Mouse (Mus musculus) spleen, adult 2 months (tissue): Measurements from ENCODE around the gene Slc25a22. TPM values are rescaled to one million over a fixed set of nuclear protein-coding genes. Genes with fewer than 3 reads are reported as not detected.
"Not testable (repeated sequence)": the region's sequence is repeated elsewhere in the genome, so short reads cannot be mapped to it uniquely, and the experiment has no call there.

Experiments
- DNase-seq, 2 experiments: peaks; one replicate each; pipeline versions ENCODE4 v3.0.0 to v3.0.0-alpha.2; 2012 to 2021; ENCODE audit warnings: low spot score in 2 of 2, low read depth in 1 of 2
- H3K27ac ChIP-seq: fragments of 200-500 bp; 2 replicates; pipeline ENCODE4 v1.5.1; 2012; ENCODE audit warnings: low read length, inconsistent platforms; ENCODE audit not compliant: insufficient read depth
- H3K27me3 ChIP-seq: fragments of 200-500 bp; 2 replicates; pipeline ENCODE4 v1.6.1; 2012; ENCODE audit warnings: mild to moderate bottlenecking, moderate library complexity, low read length, inconsistent platforms; ENCODE audit not compliant: control insufficient read depth, insufficient read depth
- H3K36me3 ChIP-seq: fragments of 200-500 bp; 2 replicates; pipeline ENCODE4 v1.6.1; 2012; ENCODE audit warnings: mild to moderate bottlenecking, low read length, inconsistent platforms; ENCODE audit not compliant: control insufficient read depth, insufficient read depth
- H3K4me1 ChIP-seq: fragments of 200-500 bp; 2 replicates; pipeline ENCODE4 v1.6.1; 2011; ENCODE audit warnings: inconsistent platforms; ENCODE audit not compliant: control insufficient read depth, insufficient read depth, insufficient read length
- H3K4me3 ChIP-seq: fragments of 200-500 bp; 2 replicates; pipeline ENCODE4 v1.5.1; 2011; ENCODE audit warnings: mild to moderate bottlenecking, inconsistent platforms; ENCODE audit not compliant: insufficient read depth, insufficient read length; ENCODE audit errors: extremely low read depth
- CTCF ChIP-seq: fragments of 200-500 bp; IDR thresholded peaks from 2 replicates; pipeline ENCODE4 v1.5.1; 2011; ENCODE audit warnings: mild to moderate bottlenecking, inconsistent platforms; ENCODE audit not compliant: insufficient read depth, insufficient read length, insufficient replicate concordance; ENCODE audit errors: extremely low read depth
- POLR2A ChIP-seq: fragments of 200-500 bp; IDR thresholded peaks from 2 replicates; pipeline ENCODE4 v1.6.1; 2011; ENCODE audit warnings: low read depth, low read length, inconsistent platforms
- WGBS: fragments of 180-500 bp; shearing (Covaris S2); methylation state at CpG from one replicate; pipeline ENCODE4 v1.1.7; 2018; 5-methylcytosine and 5-hydroxymethylcytosine counted together
- polyA plus RNA-seq: library from polyadenylated mRNA; depleted of rRNA; stranded (reverse); fragments of >200 nt; gene quantifications from 2 replicates; pipeline ENCODE4 v1.2.3, GENCODE M21; 2012

Gene Slc25a22
- polyA plus RNA-seq, 1 experiment, result 66.2 TPM

GRCm38 (mm10) chr7:141413331-141413730 is 24.4 kb downstream of the Slc25a22 start:
- H3K4me3 ChIP-seq, result peak overlapping the region; percentile 86
- H3K27me3 ChIP-seq, result no peaks in the 10 kb centered on the region
- peaks cover 4% of the 10 kb centered on the region for H3K36me3 ChIP-seq
- DNase-seq, result no peak
- H3K4me1 ChIP-seq, result peaks cover 10% of the 10 kb centered on the region; the same call in 1 of the 2 replicates
- no peak for TF ChIP-seq CTCF
- 6% methylated on average over 16 of the region's 16 CpGs for WGBS
- peak overlapping the region; percentile 72 for H3K27ac ChIP-seq

GRCm38 (mm10) chr7:141411667-141412066 is 26.0 kb downstream of the Slc25a22 start:
- no peak overlapping the region for H3K27ac ChIP-seq
- 85% methylated on average over 1 of the region's 1 CpGs for WGBS
- TF ChIP-seq CTCF (no peak), POLR2A (no peak)

GRCm38 (mm10) chr7:141410631-141411030 is 27.1 kb downstream of the Slc25a22 start:
- H3K4me3 ChIP-seq, result no peak overlapping the region
- 89% methylated on average over 8 of the region's 8 CpGs for WGBS
- no peak for DNase-seq
- H3K27me3 ChIP-seq, result no peaks in the 10 kb centered on the region
- no peak for TF ChIP-seq POLR2A
- TF ChIP-seq CTCF, result no peak
- H3K36me3 ChIP-seq, result peaks cover 7% of the 10 kb centered on the region
- no peak overlapping the region for H3K27ac ChIP-seq
- peaks cover 10% of the 10 kb centered on the region; the same call in 1 of the 2 replicates for H3K4me1 ChIP-seq

More at GRCm38 (mm10) chr7:141411667-141412066, 26.0 kb downstream of the Slc25a22 start:
- H3K4me3 ChIP-seq, result no peak overlapping the region
- DNase-seq, result no peak
- no peaks in the 10 kb centered on the region for H3K27me3 ChIP-seq
- H3K4me1 ChIP-seq, result peaks cover 10% of the 10 kb centered on the region; the same call in 1 of the 2 replicates
- H3K36me3 ChIP-seq, result peaks cover 7% of the 10 kb centered on the region

GRCm38 (mm10) chr7:141408833-141409232 is 28.9 kb downstream of the Slc25a22 start:
- TF ChIP-seq POLR2A, result no peak
- TF ChIP-seq CTCF, result peak; percentile 96
- 17% methylated on average over 11 of the region's 11 CpGs for WGBS

GRCm38 (mm10) chr7:141407670-141408069 is 30.0 kb downstream of the Slc25a22 start:
- H3K4me1 ChIP-seq, DNase-seq, H3K27me3 ChIP-seq, H3K36me3 ChIP-seq, H3K4me3 ChIP-seq, H3K27ac ChIP-seq: not testable (repeated sequence)
- WGBS, result 95% methylated on average over 7 of the region's 7 CpGs

More at GRCm38 (mm10) chr7:141408833-141409232, 28.9 kb downstream of the Slc25a22 start:
- peaks cover 4% of the 10 kb centered on the region; the same call in 1 of the 2 replicates for H3K4me1 ChIP-seq
- peaks cover 7% of the 10 kb centered on the region for H3K36me3 ChIP-seq
- H3K4me3 ChIP-seq, result no peak overlapping the region
- H3K27ac ChIP-seq, result no peak overlapping the region
- DNase-seq, result peak; percentile 44 to 81
- no peaks in the 10 kb centered on the region for H3K27me3 ChIP-seq

GRCm38 (mm10) chr7:141405466-141405865 is 32.2 kb downstream of the Slc25a22 start:
- no peaks in the 10 kb centered on the region for H3K27me3 ChIP-seq
- no peak overlapping the region for H3K27ac ChIP-seq
- no peak for TF ChIP-seq POLR2A
- no peak for TF ChIP-seq CTCF
- 79% methylated on average over 4 of the region's 4 CpGs for WGBS
- no peaks in the 10 kb centered on the region for H3K4me1 ChIP-seq
- DNase-seq, result no peak
- H3K4me3 ChIP-seq, result no peak overlapping the region
- peaks cover 22% of the 10 kb centered on the region for H3K36me3 ChIP-seq

- no peaks in the 10 kb centered on the region for H3K4me1 ChIP-seq
- DNase-seq, result peak in 1 of 2 experiments; percentile 55
- H3K27ac ChIP-seq, result no peak overlapping the region
- WGBS, result 48% methylated on average over 5 of the region's 5 CpGs
- no peak for TF ChIP-seq POLR2A
- TF ChIP-seq CTCF, result peak; percentile 87; the same call in 1 of the 2 replicates
- H3K27me3 ChIP-seq, result no peaks in the 10 kb centered on the region
- H3K4me3 ChIP-seq, result no peak overlapping the region
- peaks cover 35% of the 10 kb centered on the region for H3K36me3 ChIP-seq
Observed at GRCm38 (mm10) chr7:141403305-141403704, 34.4 kb downstream of the Slc25a22 start.
